9 mouse cellular contexts compared by ENCODE assay signal in genomic region chr8:120294982-120295870, GRCm38 (mm10).
DNase-seq lines count a peak whose midpoint lies in the region; ATAC-seq and TF ChIP-seq lines count a peak whose summit lies in the region.
"Had no signal": no experiment of that assay in that cellular context is flagged by ENCODE, and none has a peak within 500 bp of the region (broad histone marks: within the 10 kb centered on the region; RNA-seq: fewer than 3 reads in every experiment).

No protein-coding gene starts in this region.

- H3K27me3 ChIP-seq in hindbrain, embryonic 10.5 days (ENCODE audit: insufficient read depth, poor library complexity, severe bottlenecking): peaks cover 56% of the 10 kb centered on the region
- no peaks in the 10 kb centered on the region for H3K27me3 ChIP-seq in liver, embryonic 13.5 days
- no peaks in the 10 kb centered on the region for H3K27me3 ChIP-seq in stomach, postnatal 0 days (ENCODE audit: control insufficient read depth, insufficient read depth, low read length)

- peaks cover 97% of the 10 kb centered on the region for H3K4me1 ChIP-seq in hindbrain, embryonic 10.5 days (replicated peaks)
- H3K4me1 ChIP-seq in liver, embryonic 13.5 days (replicated peaks): peaks cover 89% of the 10 kb centered on the region
- H3K4me1 ChIP-seq in stomach, postnatal 0 days (replicated peaks; ENCODE audit: control insufficient read depth, insufficient read depth): peaks cover 3% of the 10 kb centered on the region; the same call in 1 of the 2 replicates

- peak overlapping the region; percentile 89 for H3K27ac ChIP-seq in hindbrain, embryonic 10.5 days
- peak overlapping the region; percentile 100 for H3K27ac ChIP-seq in liver, embryonic 13.5 days
- H3K27ac ChIP-seq in stomach, postnatal 0 days (replicated peaks): peak overlapping the region; percentile 53; the same call in 1 of the 2 replicates

- H3K9me3 ChIP-seq in hindbrain, embryonic 10.5 days: no peaks in the 10 kb centered on the region
- no peaks in the 10 kb centered on the region for H3K9me3 ChIP-seq in liver, embryonic 13.5 days (replicated peaks)
- H3K9me3 ChIP-seq in stomach, postnatal 0 days (ENCODE audit: control insufficient read depth, low read length): no peaks in the 10 kb centered on the region

- 13% methylated on average over 17 of the region's 17 CpGs for WGBS in hindbrain, embryonic 10.5 days
- 16% methylated on average over 17 of the region's 17 CpGs for WGBS in liver, embryonic 13.5 days (ENCODE audit: insufficient replicate concordance)
- WGBS in stomach, postnatal 0 days: 36% methylated on average over 16 of the region's 17 CpGs

- peak; percentile 47 to 57 for DNase-seq in spleen, postnatal 10 days (ENCODE audit: low spot score in 2 of 2)
- DNase-seq in spleen, postnatal 36 days (ENCODE audit: low spot score in 2 of 2): no peak
- DNase-seq in hindbrain, embryonic 10.5 days (ENCODE audit: low spot score): peak; percentile 74
- DNase-seq in liver, embryonic 13.5 days: peak; percentile 73
- no peak for DNase-seq in stomach, postnatal 0 days (ENCODE audit: low spot score)
- no peak for DNase-seq in right cerebral cortex, postnatal 10 days (ENCODE audit: low spot score in 2 of 2)
- DNase-seq in layer of hippocampus, postnatal 10 days (ENCODE audit: low spot score in 2 of 2): no peak
- no peak for DNase-seq in frontal cortex, adult 2 months (ENCODE audit: extremely low spot score in 1 of 2, low spot score in 1 of 2)
- DNase-seq: thymus, adult 18-20 months had no signal

- H3K9ac ChIP-seq in liver, embryonic 13.5 days: peak overlapping the region; percentile 91
- H3K9ac ChIP-seq in stomach, postnatal 0 days (ENCODE audit: low read length): 0 out of 2 replicates have a peak overlapping the region, but pooled peaks have one; percentile 4

- H3K4me3 ChIP-seq in hindbrain, embryonic 10.5 days: peak overlapping the region; percentile 32
- H3K4me3 ChIP-seq in liver, embryonic 13.5 days (replicated peaks): peak overlapping the region; percentile 70
- H3K4me3 ChIP-seq in stomach, postnatal 0 days (ENCODE audit: low read depth, low read length): no peak overlapping the region

- no peaks in the 10 kb centered on the region for H3K36me3 ChIP-seq in hindbrain, embryonic 10.5 days
- no peaks in the 10 kb centered on the region for H3K36me3 ChIP-seq in liver, embryonic 13.5 days
- H3K36me3 ChIP-seq in stomach, postnatal 0 days (ENCODE audit: control insufficient read depth, insufficient read depth, low read length): no peaks in the 10 kb centered on the region

- TF ChIP-seq CTCF in stomach, postnatal 0 days (IDR thresholded peaks at IDR 0.05; ENCODE audit: low read depth): no peak

- TF ChIP-seq EP300 in stomach, postnatal 0 days (optimal IDR thresholded peaks at IDR 0.05): no peak

- H3K4me2 ChIP-seq in liver, embryonic 13.5 days: peak overlapping the region; percentile 87
- H3K4me2 ChIP-seq in stomach, postnatal 0 days (replicated peaks; ENCODE audit: low read depth): no peak overlapping the region

- peak; percentile 67 for ATAC-seq in liver, embryonic 13.5 days (ENCODE audit: low read depth)
- ATAC-seq in stomach, postnatal 0 days (ENCODE audit: low FRiP score, low TSS enrichment): peak; percentile 41; the same call in 1 of the 2 replicates

Comparison
In these comparisons a context has a peak if more than half of its experiments do, and no peak if none do; other contexts are left out.
1. DNase-seq: peak in spleen, postnatal 10 days (2 of 2), hindbrain, embryonic 10.5 days (single experiment) and liver, embryonic 13.5 days (single experiment); none in spleen, postnatal 36 days (0 of 2), stomach, postnatal 0 days (single experiment), right cerebral cortex, postnatal 10 days (0 of 2), layer of hippocampus, postnatal 10 days (0 of 2) and frontal cortex, adult 2 months (0 of 2).
2. Peak in every context shown above with its lines, with median percentiles within 50 percentile points of each other: H3K27ac ChIP-seq.